Mouse (Mus musculus) bone marrow, adult 2 months (tissue): ENCODE results near the gene Nat9.

Experiments used
- CTCF ChIP-seq: fragments of 200-500 bp; IDR thresholded peaks from 2 replicates; pipeline ENCODE4 v1.5.1; 2011; ENCODE audit warnings: low read length, control low read depth; ENCODE audit not compliant: control insufficient read depth, insufficient read depth
- POLR2A ChIP-seq: fragments of 200-500 bp; IDR thresholded peaks from 2 replicates; pipeline ENCODE4 v1.6.1; 2011; ENCODE audit warnings: low read depth, mild to moderate bottlenecking, control low read depth, low read length, borderline replicate concordance; ENCODE audit not compliant: control insufficient read depth

DNA sequence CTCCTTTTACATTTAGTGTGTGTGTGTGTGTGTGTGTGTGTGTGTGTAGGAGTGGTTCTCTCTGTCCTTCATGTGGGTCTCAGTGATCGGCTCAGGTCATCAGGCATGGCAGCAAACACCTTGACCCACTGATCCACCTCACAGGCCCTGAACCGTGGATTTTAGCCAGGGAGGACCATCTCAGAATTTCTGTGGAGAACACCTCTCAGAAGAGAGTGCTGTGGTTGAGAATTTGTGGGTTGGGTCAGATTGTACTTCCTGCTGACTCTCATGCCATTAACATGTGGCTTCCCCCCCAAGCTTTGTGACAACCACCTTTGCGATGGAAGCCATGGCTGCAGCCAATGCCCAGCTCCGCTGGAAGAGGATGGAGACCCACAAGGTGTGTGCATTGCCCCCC, 12.9 kb upstream of the Nat9 start:
- TF ChIP-seq CTCF: no peak
- TF ChIP-seq POLR2A: no peak
